Mouse (Mus musculus) lung, postnatal 14 days (tissue): ENCODE results near the gene Mrpl39.

Source experiments
- DNase-seq: peaks from one replicate; pipeline ENCODE4 v3.0.0; 2021

Gene Mrpl39

DNA sequence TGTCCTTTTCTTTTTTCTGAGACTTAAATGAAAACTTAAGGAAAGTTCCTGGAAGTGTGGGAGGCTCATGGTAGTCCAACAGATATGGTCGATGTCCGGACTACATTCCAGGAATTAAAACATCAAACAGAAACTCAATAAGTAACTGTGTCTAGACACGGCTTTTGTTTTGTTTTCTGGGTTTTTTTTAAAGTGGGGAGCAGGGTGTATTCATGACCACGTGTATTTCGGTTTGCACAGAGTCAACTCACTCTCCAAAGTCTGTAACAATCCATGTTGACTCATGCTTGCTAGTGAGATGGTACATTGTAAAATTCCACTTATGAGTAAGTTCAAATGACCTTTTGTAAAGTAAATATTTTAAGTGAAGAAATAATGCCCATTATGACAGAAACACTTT, 54.8 kb downstream of the Mrpl39 start:
- DNase-seq = no peak

DNA sequence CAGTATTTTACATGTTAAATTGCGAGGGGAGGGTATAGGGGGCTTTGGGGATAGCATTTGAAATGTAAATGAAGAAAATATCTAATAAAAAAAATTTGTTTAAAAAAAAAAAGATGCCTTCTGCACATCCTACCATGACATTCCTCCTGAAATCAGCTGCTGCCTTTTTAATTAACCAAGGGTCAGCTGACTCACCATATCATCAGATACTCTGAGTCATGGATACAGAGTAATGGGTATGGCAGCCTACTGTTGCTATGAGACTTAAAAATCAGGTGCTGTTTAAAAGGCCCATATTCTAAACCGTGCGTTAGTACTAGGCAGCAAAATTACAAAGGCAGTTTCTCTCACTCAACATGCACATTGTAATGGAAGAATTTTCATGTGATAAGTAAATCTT, 58.2 kb downstream of the Mrpl39 start:
- DNase-seq = no peak
